ENCODE assay signal across 17 mouse cellular contexts in the genomic region with DNA sequence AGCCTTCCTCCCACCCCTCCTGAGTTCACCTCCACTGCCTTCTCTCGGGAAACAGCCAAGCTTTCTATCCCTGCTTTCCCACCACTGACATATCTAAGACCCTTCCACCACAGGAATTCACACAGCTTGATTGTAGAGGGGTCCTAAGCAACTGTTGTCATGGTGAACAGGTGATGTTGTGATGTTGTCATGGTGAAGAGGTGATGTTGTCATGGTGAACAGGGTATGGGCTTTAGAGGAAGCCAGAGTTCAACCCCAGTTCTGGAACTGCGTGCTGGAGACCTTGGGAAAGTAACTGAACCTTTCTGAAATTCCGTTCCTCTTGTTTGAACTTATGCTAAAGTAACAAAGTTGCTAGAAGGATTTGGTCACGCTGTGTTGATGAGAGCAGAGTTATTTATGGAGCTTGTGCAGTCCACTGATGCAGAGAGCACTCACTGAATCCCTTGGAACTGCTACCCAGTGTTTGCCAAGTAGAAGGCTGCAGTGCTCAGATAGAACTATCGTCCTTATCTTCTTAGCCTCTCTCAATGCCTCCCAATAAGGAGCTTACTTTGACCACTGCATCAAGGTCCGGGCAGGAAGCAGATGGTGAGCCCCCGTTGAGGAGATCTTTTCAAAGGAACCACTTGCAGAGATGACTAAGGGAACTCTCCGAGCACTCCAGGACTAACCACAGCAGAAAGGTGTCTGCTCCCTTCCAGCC. TPM values are rescaled to one million over a fixed set of nuclear protein-coding genes. Genes with fewer than 3 reads are reported as not detected.
DNase-seq lines count a peak whose midpoint lies in the region; ATAC-seq lines count a peak whose summit lies in the region.
"Had no signal": no experiment of that assay in that cellular context is flagged by ENCODE, and none has a peak within 500 bp of the region (broad histone marks: within the 10 kb centered on the region; RNA-seq: fewer than 3 reads in every experiment).

No protein-coding gene starts in this region.

- no peaks in the 10 kb centered on the region for H3K9me3 ChIP-seq in hindbrain, embryonic 11.5 days (ENCODE audit: control insufficient read depth, low read length)
- no peaks in the 10 kb centered on the region for H3K9me3 ChIP-seq in hindbrain, embryonic 16.5 days (ENCODE audit: control insufficient read depth, low read length)
- H3K9me3 ChIP-seq in liver, embryonic 13.5 days (replicated peaks), result no peaks in the 10 kb centered on the region
- H3K9me3 ChIP-seq: embryonic facial prominence, embryonic 13.5 days; heart, embryonic 15.5 days; hindbrain, embryonic 12.5 days; intestine, embryonic 15.5 days; midbrain, embryonic 12.5 days had no signal

- no peak overlapping the region for H3K9ac ChIP-seq in hindbrain, embryonic 11.5 days (ENCODE audit: low read depth, low read length)
- no peak overlapping the region for H3K9ac ChIP-seq in hindbrain, embryonic 16.5 days (ENCODE audit: low read depth, low read length)
- no peak overlapping the region for H3K9ac ChIP-seq in liver, embryonic 13.5 days
- H3K9ac ChIP-seq: embryonic facial prominence, embryonic 13.5 days; heart, embryonic 15.5 days; hindbrain, embryonic 12.5 days; intestine, embryonic 15.5 days; midbrain, embryonic 12.5 days had no signal

- no peaks in the 10 kb centered on the region for H3K4me1 ChIP-seq in hindbrain, embryonic 11.5 days (replicated peaks; ENCODE audit: control insufficient read depth, insufficient read depth, low read length)
- H3K4me1 ChIP-seq in hindbrain, embryonic 16.5 days (ENCODE audit: control insufficient read depth, insufficient read depth, low read depth, low read length), result no peaks in the 10 kb centered on the region
- H3K4me1 ChIP-seq in liver, embryonic 13.5 days (replicated peaks), result no peaks in the 10 kb centered on the region
- H3K4me1 ChIP-seq: embryonic facial prominence, embryonic 13.5 days; heart, embryonic 15.5 days; hindbrain, embryonic 12.5 days; intestine, embryonic 15.5 days; midbrain, embryonic 12.5 days had no signal

- H3K4me3 ChIP-seq in hindbrain, embryonic 11.5 days (ENCODE audit: low read depth, low read length), result no peak overlapping the region
- H3K4me3 ChIP-seq in hindbrain, embryonic 16.5 days (ENCODE audit: low read length), result no peak overlapping the region
- no peak overlapping the region for H3K4me3 ChIP-seq in liver, embryonic 13.5 days (replicated peaks)
- H3K4me3 ChIP-seq: embryonic facial prominence, embryonic 13.5 days; heart, embryonic 15.5 days; hindbrain, embryonic 12.5 days; intestine, embryonic 15.5 days; midbrain, embryonic 12.5 days had no signal

- H3K27me3 ChIP-seq in hindbrain, embryonic 11.5 days (ENCODE audit: control insufficient read depth, insufficient read depth, low read length), result no peaks in the 10 kb centered on the region
- H3K27me3 ChIP-seq in hindbrain, embryonic 16.5 days (replicated peaks; ENCODE audit: control insufficient read depth, insufficient read depth, low read length), result no peaks in the 10 kb centered on the region
- no peaks in the 10 kb centered on the region for H3K27me3 ChIP-seq in liver, embryonic 13.5 days
- H3K27me3 ChIP-seq: embryonic facial prominence, embryonic 13.5 days; heart, embryonic 15.5 days; hindbrain, embryonic 12.5 days; intestine, embryonic 15.5 days; midbrain, embryonic 12.5 days had no signal

- peak; percentile 15 for DNase-seq in hindbrain, embryonic 11.5 days (ENCODE audit: low spot score)
- DNase-seq in liver, embryonic 13.5 days, result no peak
- DNase-seq in yolk sac, embryonic 10.5 days (ENCODE audit: low spot score), result no peak
- no peak for DNase-seq in frontal cortex, postnatal 36 days (ENCODE audit: low spot score in 2 of 2)
- DNase-seq in frontal cortex, postnatal 25 days (ENCODE audit: low spot score in 2 of 2), result no peak
- DNase-seq: cerebellum, adult 11 months; cerebellum, postnatal 36 days; kidney, postnatal 4 days had no signal

- ATAC-seq in hindbrain, embryonic 11.5 days (ENCODE audit: low FRiP score), result no peak
- no peak for ATAC-seq in hindbrain, embryonic 16.5 days
- ATAC-seq in erythroblast, adult 5-6 weeks (replicated peaks; ENCODE audit: low FRiP score, poor library complexity, severe bottlenecking), result peak; percentile 70
- peak; percentile 73 for ATAC-seq in liver, embryonic 13.5 days (ENCODE audit: low read depth)
- peak; percentile 86 for ATAC-seq in megakaryocyte-erythroid progenitor cell, adult 5-6 weeks (replicated peaks; ENCODE audit: low FRiP score, low TSS enrichment, poor library complexity, severe bottlenecking)
- ATAC-seq: intestine, embryonic 15.5 days; lung, postnatal 0 days had no signal

- no peaks in the 10 kb centered on the region for H3K36me3 ChIP-seq in hindbrain, embryonic 11.5 days (ENCODE audit: control insufficient read depth, insufficient read depth, low read length)
- no peaks in the 10 kb centered on the region for H3K36me3 ChIP-seq in hindbrain, embryonic 16.5 days (ENCODE audit: control insufficient read depth, insufficient read depth, low read length)
- no peaks in the 10 kb centered on the region for H3K36me3 ChIP-seq in liver, embryonic 13.5 days
- H3K36me3 ChIP-seq: embryonic facial prominence, embryonic 13.5 days; heart, embryonic 15.5 days; hindbrain, embryonic 12.5 days; intestine, embryonic 15.5 days; midbrain, embryonic 12.5 days had no signal

- 77% methylated on average over 8 of the region's 8 CpGs for WGBS in hindbrain, embryonic 11.5 days
- WGBS in hindbrain, embryonic 16.5 days, result 79% methylated on average over 8 of the region's 8 CpGs
- 22% methylated on average over 8 of the region's 8 CpGs for WGBS in liver, embryonic 13.5 days (ENCODE audit: insufficient replicate concordance)

- H3K4me2 ChIP-seq in hindbrain, embryonic 11.5 days (replicated peaks; ENCODE audit: low read depth, low read length), result no peak overlapping the region
- no peak overlapping the region for H3K4me2 ChIP-seq in hindbrain, embryonic 16.5 days (ENCODE audit: low read length)
- no peak overlapping the region for H3K4me2 ChIP-seq in liver, embryonic 13.5 days
- H3K4me2 ChIP-seq: embryonic facial prominence, embryonic 13.5 days; heart, embryonic 15.5 days; hindbrain, embryonic 12.5 days; intestine, embryonic 15.5 days; midbrain, embryonic 12.5 days had no signal

- H3K27ac ChIP-seq in hindbrain, embryonic 11.5 days (ENCODE audit: low read depth, low read length), result no peak overlapping the region
- H3K27ac ChIP-seq in hindbrain, embryonic 16.5 days (ENCODE audit: low read depth, low read length), result no peak overlapping the region
- H3K27ac ChIP-seq in liver, embryonic 13.5 days, result no peak overlapping the region
- H3K27ac ChIP-seq: embryonic facial prominence, embryonic 13.5 days; heart, embryonic 15.5 days; hindbrain, embryonic 12.5 days; intestine, embryonic 15.5 days; midbrain, embryonic 12.5 days had no signal

RNA-seq across cellular contexts. Expression of gene Thbs1, which starts 45.5 kb away (rescaled TPM):
- polyA plus RNA-seq in hindbrain, embryonic 11.5 days (2014; fragmentation: Nextera tagmentation; extraction: Ambion mirVana), result 39.9 and 46.1 TPM in 2 replicates
- 6.2 and 8.9 TPM in 2 replicates for polyA plus RNA-seq in hindbrain, embryonic 16.5 days (2015; fragmentation: Nextera tagmentation; extraction: Ambion mirVana)
- total RNA-seq in erythroblast, adult 5-6 weeks (2015; ENCODE audit: low replicate concordance), result 5.0 and 8.1 TPM in 2 replicates
- 3.6 and 4.7 TPM in 2 replicates for total RNA-seq in erythroblast, adult 5-6 weeks (2017; ENCODE audit: low replicate concordance)
- polyA plus RNA-seq in liver, embryonic 13.5 days (2015; fragmentation: Nextera tagmentation; extraction: Ambion mirVana), result 30.1 and 41.9 TPM in 2 replicates
- 1.6 TPM in 1 of 2 replicates, not detected in the other for total RNA-seq in megakaryocyte-erythroid progenitor cell, adult 5-6 weeks (2014; fragmentation: Nextera tagmentation)
- total RNA-seq in megakaryocyte-erythroid progenitor cell, adult 5-6 weeks (2017), result 0.42 and 1.2 TPM in 2 replicates

Comparison
In these comparisons a context has a peak if more than half of its experiments do, and no peak if none do; other contexts are left out.
1. ATAC-seq: peak in erythroblast, adult 5-6 weeks (single experiment), liver, embryonic 13.5 days (single experiment) and megakaryocyte-erythroid progenitor cell, adult 5-6 weeks (single experiment); none in hindbrain, embryonic 11.5 days (single experiment) and hindbrain, embryonic 16.5 days (single experiment).